Mouse (Mus musculus) CD8-positive naive resting alpha-beta T cell, adult 2 months (primary cell): ENCODE data around the gene 2900026A02Rik.

Experiments
- DNase-seq, 2 experiments: peaks; one replicate each; pipeline ENCODE4 v3.0.0; 2022; ENCODE audit warnings: low read depth in 2 of 2, low spot score in 2 of 2

The 2900026A02Rik gene

GRCm38 (mm10) chr5:113045511-113046273 lies 175.3 kb downstream of the 2900026A02Rik start:
- DNase-seq: no peak

- no peak for DNase-seq
Observed at GRCm38 (mm10) chr5:113043531-113043930, 177.5 kb downstream of the 2900026A02Rik start.

GRCm38 (mm10) chr5:113041567-113042071 lies 179.4 kb downstream of the 2900026A02Rik start:
- DNase-seq: no peak

GRCm38 (mm10) chr5:113040776-113041175 lies 180.3 kb downstream of the 2900026A02Rik start:
- no peak for DNase-seq

- DNase-seq: no peak
Observed at GRCm38 (mm10) chr5:113038601-113039000, 182.4 kb downstream of the 2900026A02Rik start.
